Mouse (Mus musculus): ENCODE data around the gene Vmn2r71. TPM values are rescaled to one million over a fixed set of nuclear protein-coding genes. Genes with fewer than 3 reads are reported as not detected.

Gene Vmn2r71
- not detected in 2 replicates for total RNA-seq (2017)

GRCm38 (mm10) chr7:85562787-85563186, at the start of gene Vmn2r71:
Gene Vmn2r71 (plus strand): TSS chr7:85563087.
- no peak for ATAC-seq (replicated peaks; ENCODE audit: low read depth, poor library complexity, severe bottlenecking)

DNA sequence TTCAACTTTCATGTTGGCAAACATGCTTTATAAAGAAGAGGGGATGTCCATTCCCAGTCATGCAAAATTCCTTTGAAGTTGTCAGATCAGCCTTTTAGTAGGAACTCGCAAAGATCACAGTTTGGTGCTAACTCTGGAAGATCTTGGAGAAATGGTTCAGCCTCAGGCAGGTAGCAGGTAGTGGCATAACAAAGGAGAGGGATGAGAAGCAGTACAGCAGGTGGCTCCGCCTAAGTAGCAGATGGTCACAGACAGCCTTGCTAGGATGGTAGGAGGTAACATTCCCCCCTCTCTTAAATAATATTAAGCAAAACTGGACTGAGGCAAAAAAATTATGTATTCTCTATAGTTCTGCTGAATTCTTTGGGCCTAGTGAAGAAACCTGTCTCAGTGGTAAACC, 20.8 kb upstream of the Vmn2r71 start:
- ATAC-seq (replicated peaks; ENCODE audit: low read depth, poor library complexity, severe bottlenecking) = no peak

- no peak for ATAC-seq (replicated peaks; ENCODE audit: low read depth, poor library complexity, severe bottlenecking)
Observed at GRCm38 (mm10) chr7:85543118-85543517, 19.8 kb upstream of the Vmn2r71 start.

GRCm38 (mm10) chr7:85569092-85569491, 6.2 kb downstream of the Vmn2r71 start, which contains the start of gene Vmn2r70:
Gene Vmn2r70 (minus strand): TSS chr7:85569192.
- ATAC-seq (replicated peaks; ENCODE audit: low read depth, poor library complexity, severe bottlenecking) = no peak

Other genes starting within 250 kb of the Vmn2r71 start
- gene Vmn2r69, start 147.2 kb upstream of the Vmn2r71 start, total RNA-seq (2017) = not detected in 2 replicates
- not detected in 2 replicates for gene Vmn2r70, start 6.1 kb downstream of the Vmn2r71 start, total RNA-seq (2017)
- gene Vmn2r72, start 192.0 kb downstream of the Vmn2r71 start, total RNA-seq (2017) = not detected in 2 replicates

All from common myeloid progenitor, adult 5-6 weeks (primary cell).